Mouse (Mus musculus): ENCODE data around the gene Mpp4. TPM values are rescaled to one million over a fixed set of nuclear protein-coding genes. Genes with fewer than 3 reads are reported as not detected.

Mpp4 gene
- polyA plus RNA-seq, 1 experiment from 2014 or later: 0.89 TPM

GRCm38 (mm10) chr1:59162309-59163024 is 722 bp downstream of the Mpp4 start:
- no peak for DNase-seq
- no peaks in the 10 kb centered on the region for H3K27me3 ChIP-seq (ENCODE audit: control insufficient read depth, insufficient read depth, low read length)
- no peak for ATAC-seq (ENCODE audit: low FRiP score, low TSS enrichment)
- no peaks in the 10 kb centered on the region for H3K9me3 ChIP-seq (ENCODE audit: control insufficient read depth, low read length)
- no peak overlapping the region for H3K9ac ChIP-seq (replicated peaks; ENCODE audit: low read length)
- no peak overlapping the region for H3K4me3 ChIP-seq (replicated peaks; ENCODE audit: low read depth, low read length)
- H3K4me2 ChIP-seq (ENCODE audit: low read length): no peak overlapping the region
- no peaks in the 10 kb centered on the region for H3K4me1 ChIP-seq (ENCODE audit: control insufficient read depth, insufficient read depth, low read length)
- H3K27ac ChIP-seq (replicated peaks; ENCODE audit: low read depth, low read length): no peak overlapping the region
- 29% methylated on average over 8 of the region's 8 CpGs for WGBS
- peaks cover 34% of the 10 kb centered on the region for H3K36me3 ChIP-seq (ENCODE audit: control insufficient read depth, insufficient read depth, low read length)

- Histone ChIP-seq H3K4me2 (ENCODE audit: low read length) (no peak overlapping the region), H3K27ac (replicated peaks; ENCODE audit: low read depth, low read length) (no peak overlapping the region), H3K9ac (replicated peaks; ENCODE audit: low read length) (no peak overlapping the region), H3K27me3 (ENCODE audit: control insufficient read depth, insufficient read depth, low read length) (no peaks in the 10 kb centered on the region), H3K4me1 (ENCODE audit: control insufficient read depth, insufficient read depth, low read length) (no peaks in the 10 kb centered on the region), H3K9me3 (ENCODE audit: control insufficient read depth, low read length) (no peaks in the 10 kb centered on the region), H3K4me3 (replicated peaks; ENCODE audit: low read depth, low read length) (no peak overlapping the region), H3K36me3 (ENCODE audit: control insufficient read depth, insufficient read depth, low read length) (peaks cover 24% of the 10 kb centered on the region)
- no peak for DNase-seq
- 65% methylated on average over 6 of the region's 6 CpGs for WGBS
- ATAC-seq (ENCODE audit: low FRiP score, low TSS enrichment): no peak
These were observed 1.8 kb downstream of the Mpp4 start for GRCm38 (mm10) chr1:59161396-59161795.

- Histone ChIP-seq H3K36me3 (ENCODE audit: control insufficient read depth, insufficient read depth, low read length) (peaks cover 20% of the 10 kb centered on the region), H3K4me2 (ENCODE audit: low read length) (no peak overlapping the region), H3K4me1 (ENCODE audit: control insufficient read depth, insufficient read depth, low read length) (no peaks in the 10 kb centered on the region), H3K27ac (replicated peaks; ENCODE audit: low read depth, low read length) (no peak overlapping the region), H3K9me3 (ENCODE audit: control insufficient read depth, low read length) (no peaks in the 10 kb centered on the region), H3K27me3 (ENCODE audit: control insufficient read depth, insufficient read depth, low read length) (no peaks in the 10 kb centered on the region), H3K9ac (replicated peaks; ENCODE audit: low read length) (no peak overlapping the region), H3K4me3 (replicated peaks; ENCODE audit: low read depth, low read length) (no peak overlapping the region)
- no peak for ATAC-seq (ENCODE audit: low FRiP score, low TSS enrichment)
- WGBS: 88% methylated on average over 6 of the region's 6 CpGs
- no peak for DNase-seq
These were observed 2.3 kb downstream of the Mpp4 start for GRCm38 (mm10) chr1:59160871-59161270.

- no peak overlapping the region for H3K4me3 ChIP-seq (replicated peaks; ENCODE audit: low read depth, low read length)
- H3K36me3 ChIP-seq (ENCODE audit: control insufficient read depth, insufficient read depth, low read length): peaks cover 10% of the 10 kb centered on the region
- no peak for ATAC-seq (ENCODE audit: low FRiP score, low TSS enrichment)
- H3K9ac ChIP-seq (replicated peaks; ENCODE audit: low read length): no peak overlapping the region
- H3K27ac ChIP-seq (replicated peaks; ENCODE audit: low read depth, low read length): no peak overlapping the region
- WGBS: 93% methylated on average over 3 of the region's 3 CpGs
- H3K27me3 ChIP-seq (ENCODE audit: control insufficient read depth, insufficient read depth, low read length): no peaks in the 10 kb centered on the region
- no peaks in the 10 kb centered on the region for H3K4me1 ChIP-seq (ENCODE audit: control insufficient read depth, insufficient read depth, low read length)
- H3K4me2 ChIP-seq (ENCODE audit: low read length): no peak overlapping the region
- DNase-seq: no peak
- no peaks in the 10 kb centered on the region for H3K9me3 ChIP-seq (ENCODE audit: control insufficient read depth, low read length)
These were observed 4.1 kb downstream of the Mpp4 start for GRCm38 (mm10) chr1:59159136-59159535.

GRCm38 (mm10) chr1:59158498-59158897 is 4.7 kb downstream of the Mpp4 start:
- Histone ChIP-seq H3K27ac (replicated peaks; ENCODE audit: low read depth, low read length) (no peak overlapping the region), H3K9ac (replicated peaks; ENCODE audit: low read length) (no peak overlapping the region), H3K4me3 (replicated peaks; ENCODE audit: low read depth, low read length) (no peak overlapping the region), H3K27me3 (ENCODE audit: control insufficient read depth, insufficient read depth, low read length) (no peaks in the 10 kb centered on the region), H3K9me3 (ENCODE audit: control insufficient read depth, low read length) (no peaks in the 10 kb centered on the region), H3K36me3 (ENCODE audit: control insufficient read depth, insufficient read depth, low read length) (peaks cover 10% of the 10 kb centered on the region), H3K4me2 (ENCODE audit: low read length) (no peak overlapping the region), H3K4me1 (ENCODE audit: control insufficient read depth, insufficient read depth, low read length) (no peaks in the 10 kb centered on the region)
- 84% methylated on average over 7 of the region's 7 CpGs for WGBS
- DNase-seq (no peak), ATAC-seq (ENCODE audit: low FRiP score, low TSS enrichment) (no peak)

GRCm38 (mm10) chr1:59157846-59158245 is 5.3 kb downstream of the Mpp4 start:
- 92% methylated on average over 4 of the region's 4 CpGs for WGBS
- H3K4me2 ChIP-seq (ENCODE audit: low read length): no peak overlapping the region
- no peaks in the 10 kb centered on the region for H3K27me3 ChIP-seq (ENCODE audit: control insufficient read depth, insufficient read depth, low read length)
- no peak for ATAC-seq (ENCODE audit: low FRiP score, low TSS enrichment)
- DNase-seq: no peak
- H3K9ac ChIP-seq (replicated peaks; ENCODE audit: low read length): no peak overlapping the region
- H3K4me3 ChIP-seq (replicated peaks; ENCODE audit: low read depth, low read length): no peak overlapping the region
- H3K27ac ChIP-seq (replicated peaks; ENCODE audit: low read depth, low read length): no peak overlapping the region
- no peaks in the 10 kb centered on the region for H3K9me3 ChIP-seq (ENCODE audit: control insufficient read depth, low read length)
- peaks cover 4% of the 10 kb centered on the region for H3K36me3 ChIP-seq (ENCODE audit: control insufficient read depth, insufficient read depth, low read length)
- no peaks in the 10 kb centered on the region for H3K4me1 ChIP-seq (ENCODE audit: control insufficient read depth, insufficient read depth, low read length)

GRCm38 (mm10) chr1:59152346-59152745 is 10.8 kb downstream of the Mpp4 start:
- 78% methylated on average over 4 of the region's 4 CpGs for WGBS
- H3K4me1 ChIP-seq (ENCODE audit: control insufficient read depth, insufficient read depth, low read length): no peaks in the 10 kb centered on the region
- no peaks in the 10 kb centered on the region for H3K9me3 ChIP-seq (ENCODE audit: control insufficient read depth, low read length)
- no peak overlapping the region for H3K4me2 ChIP-seq (ENCODE audit: low read length)
- H3K4me3 ChIP-seq (replicated peaks; ENCODE audit: low read depth, low read length): no peak overlapping the region
- H3K36me3 ChIP-seq (ENCODE audit: control insufficient read depth, insufficient read depth, low read length): no peaks in the 10 kb centered on the region
- H3K27me3 ChIP-seq (ENCODE audit: control insufficient read depth, insufficient read depth, low read length): no peaks in the 10 kb centered on the region
- ATAC-seq (ENCODE audit: low FRiP score, low TSS enrichment) (no peak), DNase-seq (no peak)
- H3K9ac ChIP-seq (replicated peaks; ENCODE audit: low read length): no peak overlapping the region
- H3K27ac ChIP-seq (replicated peaks; ENCODE audit: low read depth, low read length): no peak overlapping the region

- H3K27me3 ChIP-seq (ENCODE audit: control insufficient read depth, insufficient read depth, low read length): no peaks in the 10 kb centered on the region
- ATAC-seq (ENCODE audit: low FRiP score, low TSS enrichment): no peak
- H3K27ac ChIP-seq (replicated peaks; ENCODE audit: low read depth, low read length): no peak overlapping the region
- no peak overlapping the region for H3K9ac ChIP-seq (replicated peaks; ENCODE audit: low read length)
- no peaks in the 10 kb centered on the region for H3K4me1 ChIP-seq (ENCODE audit: control insufficient read depth, insufficient read depth, low read length)
- 85% methylated on average over 5 of the region's 5 CpGs for WGBS
- DNase-seq: no peak
- H3K36me3 ChIP-seq (ENCODE audit: control insufficient read depth, insufficient read depth, low read length): no peaks in the 10 kb centered on the region
- no peaks in the 10 kb centered on the region for H3K9me3 ChIP-seq (ENCODE audit: control insufficient read depth, low read length)
- H3K4me3 ChIP-seq (replicated peaks; ENCODE audit: low read depth, low read length): no peak overlapping the region
- no peak overlapping the region for H3K4me2 ChIP-seq (ENCODE audit: low read length)
These were observed 12.6 kb downstream of the Mpp4 start for GRCm38 (mm10) chr1:59150542-59150941.

- no peaks in the 10 kb centered on the region for H3K36me3 ChIP-seq (ENCODE audit: control insufficient read depth, insufficient read depth, low read length)
- no peaks in the 10 kb centered on the region for H3K4me1 ChIP-seq (ENCODE audit: control insufficient read depth, insufficient read depth, low read length)
- no peak for ATAC-seq (ENCODE audit: low FRiP score, low TSS enrichment)
- H3K9me3 ChIP-seq (ENCODE audit: control insufficient read depth, low read length): no peaks in the 10 kb centered on the region
- 77% methylated on average over 10 of the region's 10 CpGs for WGBS
- no peak for DNase-seq
- no peaks in the 10 kb centered on the region for H3K27me3 ChIP-seq (ENCODE audit: control insufficient read depth, insufficient read depth, low read length)
- no peak overlapping the region for H3K4me3 ChIP-seq (replicated peaks; ENCODE audit: low read depth, low read length)
- H3K27ac ChIP-seq (replicated peaks; ENCODE audit: low read depth, low read length): no peak overlapping the region
- no peak overlapping the region for H3K4me2 ChIP-seq (ENCODE audit: low read length)
- no peak overlapping the region for H3K9ac ChIP-seq (replicated peaks; ENCODE audit: low read length)
These were observed 18.6 kb downstream of the Mpp4 start for GRCm38 (mm10) chr1:59144543-59144942.

All from midbrain, embryonic 14.5 days (tissue).